Mouse (Mus musculus) telencephalon, adult 2 months (tissue): ENCODE data around the gene Ttc13.
A peak's percentile ranks its signal among the peaks of the same experiment; 100 is the strongest.

Experiments
- DNase-seq: peaks from one replicate; pipeline ENCODE4 v3.0.0-alpha.2; 2011; ENCODE audit warnings: low read depth, low spot score

The Ttc13 gene

GRCm38 (mm10) chr8:124721862-124722515, at the start of gene Ttc13, which contains the start of gene Arv1:
Gene Ttc13, minus strand, starts transcription at chr8:124721983.
Gene Arv1, plus strand, starts transcription at chr8:124722139.
- DNase-seq = peak; percentile 97

- DNase-seq = no peak
These were observed 41.3 kb upstream of the Ttc13 start for GRCm38 (mm10) chr8:124763061-124763460.

DNA sequence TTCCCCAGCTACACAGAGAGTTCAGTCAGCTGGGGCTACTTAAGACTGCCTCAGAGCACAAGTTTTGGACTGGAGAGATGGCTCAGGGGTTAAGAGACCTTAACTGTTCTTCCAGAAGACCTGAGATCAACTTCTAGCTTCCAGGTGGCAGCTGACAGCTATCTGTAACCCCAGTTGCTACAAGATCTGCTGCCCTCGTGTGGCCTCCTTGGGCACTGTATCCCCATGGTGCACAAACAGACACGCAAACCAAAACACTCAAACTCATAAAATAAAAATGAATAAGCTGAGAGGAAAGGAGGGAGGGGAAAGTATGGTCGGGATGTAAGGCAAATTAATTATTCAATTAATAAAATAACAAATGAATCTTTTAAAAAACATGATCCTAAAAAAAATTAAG, 36.8 kb upstream of the Ttc13 start:
- DNase-seq = no peak

DNA sequence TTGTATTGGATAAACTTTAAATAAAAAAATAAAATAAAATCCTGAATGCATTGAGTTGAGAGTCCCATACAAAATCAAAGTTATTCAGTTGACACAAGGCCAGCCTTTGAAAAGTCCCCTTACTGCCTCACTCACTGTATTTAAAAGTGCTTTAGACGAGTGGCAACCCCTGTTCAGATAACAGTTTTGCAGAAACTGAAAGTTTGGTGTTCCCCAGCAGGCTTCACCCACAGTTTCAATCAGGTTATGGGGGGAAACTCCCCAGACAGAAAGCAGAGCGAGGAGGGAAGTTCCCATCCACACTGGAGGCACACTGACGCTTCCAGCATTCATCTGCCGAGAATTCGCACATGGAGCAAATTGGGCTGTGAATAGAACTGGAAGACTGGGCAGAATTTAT, 34.8 kb upstream of the Ttc13 start:
- no peak for DNase-seq

DNA sequence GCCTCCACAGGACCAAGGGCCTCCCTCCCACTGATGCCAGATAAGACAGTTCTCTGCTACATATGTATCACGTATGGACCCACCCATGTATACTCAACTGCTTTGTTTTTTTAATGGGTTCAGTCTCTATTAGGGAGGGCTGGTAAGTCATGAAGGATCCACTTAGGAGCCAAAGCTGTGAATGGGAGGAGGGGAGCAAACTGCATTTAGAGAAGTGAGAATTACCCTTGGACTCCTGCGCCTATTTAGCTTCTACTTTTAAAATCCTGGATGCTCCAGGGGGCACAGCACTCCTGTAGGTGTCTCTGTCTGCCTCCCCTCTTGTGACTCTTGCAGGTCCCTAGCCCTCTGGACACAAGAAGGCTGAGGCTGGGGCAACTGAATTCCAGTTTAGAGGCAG, 34.4 kb upstream of the Ttc13 start:
- no peak for DNase-seq

DNA sequence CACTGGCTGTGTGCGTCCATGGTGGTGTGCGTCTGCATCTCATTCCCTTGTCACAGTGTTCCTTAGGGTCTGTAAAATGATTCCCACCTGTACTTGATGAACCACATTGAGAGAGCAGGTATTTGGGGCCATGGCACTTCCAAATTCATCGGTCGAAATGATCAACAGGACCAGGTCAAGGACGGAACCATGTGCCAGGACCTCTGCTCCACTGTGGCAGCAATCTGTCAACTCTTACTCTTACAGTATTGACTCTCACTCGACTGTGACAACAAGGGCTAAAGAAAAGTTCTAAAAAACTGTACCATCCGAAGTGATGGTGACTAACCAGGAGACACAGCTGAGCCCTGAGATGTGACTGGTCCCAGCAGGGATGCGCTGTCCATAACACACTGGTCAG, 33.7 kb upstream of the Ttc13 start:
- no peak for DNase-seq

DNA sequence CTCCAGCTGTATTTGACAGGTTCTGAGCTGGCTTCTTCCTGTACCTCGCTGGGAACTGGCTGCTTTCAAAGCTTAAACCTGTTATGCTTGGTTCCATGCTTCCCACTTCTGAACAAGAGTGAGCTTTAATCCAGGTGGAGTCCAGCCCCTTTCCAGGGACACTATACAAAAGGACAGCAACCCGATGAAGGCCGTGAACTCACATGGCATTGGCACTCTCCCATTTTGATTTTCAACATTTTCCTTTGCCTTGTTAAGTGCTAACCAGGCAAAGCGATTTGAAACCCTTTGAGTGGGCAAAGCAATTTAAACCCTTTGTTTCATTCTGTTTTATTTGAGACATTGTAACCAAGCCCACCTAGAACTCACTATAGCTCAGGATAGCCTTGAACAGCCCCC, 33.0 kb upstream of the Ttc13 start:
- no peak for DNase-seq

GRCm38 (mm10) chr8:124754101-124754791, 32.5 kb upstream of the Ttc13 start:
- peak; percentile 17 for DNase-seq

DNA sequence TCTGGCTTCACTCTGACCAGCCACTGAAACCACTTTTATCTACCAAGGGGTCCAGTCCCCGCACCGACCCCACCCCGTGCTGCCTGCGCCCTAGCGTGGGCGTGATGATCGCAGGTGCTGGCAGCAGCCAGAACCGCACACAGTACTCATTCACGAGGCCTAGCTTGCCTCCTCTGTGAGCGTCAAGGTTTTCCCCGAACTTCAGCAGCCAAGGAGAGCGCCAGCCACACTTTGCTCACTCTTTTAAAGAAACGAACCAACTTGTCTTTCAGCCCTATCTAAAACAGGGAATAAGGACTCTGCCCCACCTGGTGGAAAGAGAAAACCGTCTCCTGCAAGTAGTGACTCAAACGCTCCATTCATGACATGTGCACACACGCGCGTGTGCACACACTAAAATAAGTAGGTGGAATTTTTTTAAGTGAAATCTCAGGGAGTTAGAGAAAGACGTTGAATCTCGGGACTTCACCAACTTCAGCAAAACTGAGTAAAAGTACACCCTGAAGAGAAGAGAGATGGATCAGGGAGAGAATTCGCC, 30.6 kb upstream of the Ttc13 start:
- no peak for DNase-seq

- no peak for DNase-seq
These were observed 30.0 kb upstream of the Ttc13 start, which contains the start of gene Fam89a for GRCm38 (mm10) chr8:124751709-124752173. Gene Fam89a, minus strand, starts transcription at chr8:124751832.

DNA sequence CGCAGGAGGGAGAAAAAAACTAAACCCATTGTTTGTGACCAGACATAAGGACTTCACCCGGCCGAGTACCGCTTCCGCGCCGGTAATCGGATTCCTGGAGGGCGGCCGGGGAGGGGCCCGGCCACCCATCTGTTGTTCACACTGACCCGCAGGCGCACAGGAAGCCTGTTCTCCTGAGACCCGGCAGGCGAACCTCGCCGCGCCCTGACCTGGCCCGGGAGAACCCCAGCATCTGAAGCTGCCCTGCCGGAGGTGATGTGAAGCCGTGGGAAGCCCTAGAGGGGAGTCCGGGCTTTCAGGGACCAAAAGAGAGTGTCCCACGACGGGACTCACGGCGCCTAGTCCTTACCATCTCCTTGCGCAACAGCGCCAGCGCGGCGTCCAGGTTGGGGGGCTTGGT, 29.4 kb upstream of the Ttc13 start:
- no peak for DNase-seq

DNA sequence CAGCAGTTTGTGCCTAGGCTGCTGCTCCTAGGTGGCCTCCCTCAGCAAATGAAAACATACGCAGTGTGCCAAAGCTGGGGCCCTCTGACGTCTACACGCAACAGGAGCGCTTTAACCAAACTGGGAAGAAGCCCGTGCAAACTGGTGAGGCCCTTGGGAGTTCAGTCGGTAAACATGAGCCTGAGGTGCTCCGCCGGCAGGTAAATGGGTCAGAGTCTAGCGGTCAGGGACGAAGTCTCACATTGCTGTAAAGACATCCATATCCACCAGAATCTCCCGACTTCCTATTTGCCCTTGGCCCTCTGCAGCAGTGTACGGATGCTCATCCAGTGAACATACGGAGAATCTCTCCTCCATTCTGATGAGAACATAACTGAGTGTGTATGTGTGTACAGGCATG, 24.9 kb upstream of the Ttc13 start:
- no peak for DNase-seq

- peak; percentile 11 for DNase-seq
These were observed 17.5 kb upstream of the Ttc13 start for GRCm38 (mm10) chr8:124739268-124739667.

DNA sequence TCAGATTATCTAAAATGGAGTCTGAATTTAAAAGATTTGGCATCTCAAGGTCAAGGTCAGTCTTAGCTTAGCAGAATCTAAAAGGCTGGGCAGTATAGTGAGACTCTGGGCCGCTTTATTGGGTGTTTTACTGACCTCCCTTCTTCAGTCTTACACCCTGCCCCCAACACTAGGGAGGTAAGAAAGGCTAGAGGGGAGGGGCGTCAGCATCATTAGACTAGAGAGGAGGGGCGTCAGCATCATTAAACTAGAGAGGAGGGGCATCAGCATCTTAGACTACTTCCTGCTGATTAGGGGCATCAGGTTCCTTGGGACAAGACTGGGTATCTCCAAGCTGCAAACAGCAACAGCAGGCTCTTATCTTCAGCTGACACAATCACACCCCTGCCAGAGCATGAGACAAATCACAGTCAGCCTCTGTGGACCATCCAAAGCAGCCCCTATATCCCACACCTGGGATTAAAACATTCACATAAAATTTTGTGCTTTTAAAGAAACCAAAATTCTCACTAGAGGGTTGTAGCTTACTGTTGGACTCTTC, 13.7 kb upstream of the Ttc13 start:
- DNase-seq = no peak

DNA sequence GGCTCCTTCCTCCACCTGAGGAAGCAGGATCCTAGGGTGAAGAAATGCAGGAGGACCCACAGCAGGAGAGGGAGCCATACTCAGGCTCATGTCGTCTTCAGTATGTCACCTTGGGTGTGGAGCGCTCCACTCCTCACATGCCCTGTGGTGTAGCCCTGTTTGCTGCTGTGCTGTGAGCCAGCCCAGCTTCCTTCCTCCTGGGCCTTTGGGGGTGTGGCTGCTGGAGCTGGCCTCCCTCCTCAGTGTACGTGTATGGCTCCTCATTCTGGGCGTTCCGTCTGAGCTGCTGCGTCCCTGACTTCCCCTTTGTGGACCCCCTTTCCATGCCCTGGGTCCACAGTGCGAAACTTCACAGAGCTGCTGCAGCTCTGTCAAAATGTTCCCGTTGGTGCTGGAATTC, 11.0 kb upstream of the Ttc13 start:
- no peak for DNase-seq

DNA sequence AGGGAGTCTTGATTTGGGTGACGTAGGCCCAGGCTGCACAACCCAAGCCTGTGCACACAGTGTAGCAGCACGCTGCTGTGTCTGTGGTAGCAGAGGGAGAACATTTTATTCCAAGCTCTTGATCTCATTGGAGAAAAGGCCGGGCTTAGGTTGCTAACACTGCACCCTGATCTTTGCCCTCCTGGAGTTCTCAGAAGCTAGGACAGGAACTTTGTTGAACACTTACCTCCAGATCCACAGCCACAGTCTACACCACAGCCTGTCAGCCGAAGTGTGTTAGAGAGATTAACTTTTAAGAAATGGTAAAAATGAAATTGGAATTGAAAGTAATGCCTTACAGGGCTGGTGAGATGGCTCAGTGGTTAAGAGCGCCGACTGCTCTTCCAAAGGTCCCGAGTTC, 2.5 kb upstream of the Ttc13 start:
- no peak for DNase-seq

DNA sequence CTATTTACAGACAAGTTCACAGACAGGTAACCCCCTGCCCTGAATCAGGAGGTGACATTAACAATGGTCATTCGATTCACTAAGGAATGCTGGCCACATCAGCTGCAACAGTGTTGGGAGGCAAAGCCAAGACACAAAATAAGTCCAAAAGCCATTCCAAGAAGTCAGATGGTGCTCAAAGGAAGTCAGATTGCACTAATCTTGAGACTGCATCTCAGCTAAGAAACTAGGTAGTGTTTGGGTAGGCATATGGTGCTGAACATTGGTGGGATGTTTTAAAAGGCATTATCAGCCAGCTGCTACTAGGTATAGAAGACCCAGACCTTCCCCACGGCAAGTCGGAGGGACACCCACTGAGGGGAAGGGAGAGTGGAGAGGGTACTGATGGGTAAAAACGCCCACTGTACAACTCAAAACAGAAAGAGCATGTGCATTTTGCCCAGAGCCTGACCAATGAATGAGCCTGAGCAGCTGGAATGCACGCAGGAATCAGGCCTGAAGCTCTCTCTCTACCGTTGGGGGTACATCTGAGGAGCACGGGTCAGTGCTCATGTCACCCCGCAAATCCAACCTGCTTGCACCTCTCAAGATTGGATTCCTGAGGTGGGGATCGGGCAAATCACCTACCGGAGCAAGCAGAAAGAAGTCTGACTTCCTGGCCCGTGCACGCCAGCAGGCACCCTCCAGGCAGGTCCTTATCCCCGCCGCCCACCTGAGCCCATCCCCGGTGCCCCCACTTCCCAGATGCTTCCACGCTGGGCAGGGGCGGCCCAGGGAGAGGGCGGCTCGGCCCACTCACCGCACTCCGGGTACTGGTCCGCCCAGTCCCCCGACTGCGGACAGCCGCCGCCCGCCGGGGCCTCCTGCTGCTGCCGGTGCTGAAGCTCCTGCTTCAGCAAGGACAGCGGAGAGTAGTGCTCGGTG, 583 bp downstream of the Ttc13 start:
- no peak for DNase-seq

DNA sequence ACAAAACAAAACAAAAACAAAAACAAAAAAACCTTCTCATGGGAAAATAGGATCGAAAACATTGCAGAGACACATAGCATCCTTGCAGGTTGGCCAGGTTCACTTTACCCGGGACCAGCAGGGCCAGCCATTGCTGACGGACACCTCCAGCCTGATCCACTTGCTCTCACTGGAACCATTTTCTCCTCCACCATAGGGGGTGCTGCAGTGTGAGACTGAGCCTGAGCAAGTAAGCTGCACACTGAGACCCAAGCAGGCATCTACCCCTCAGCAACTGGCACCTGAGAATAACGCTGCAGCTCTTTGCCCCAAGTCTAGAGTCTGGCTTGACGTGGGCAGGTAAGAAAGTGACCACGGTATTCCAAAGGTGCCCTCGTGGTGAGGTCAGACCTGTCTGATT, 1.6 kb downstream of the Ttc13 start:
- DNase-seq = no peak

DNA sequence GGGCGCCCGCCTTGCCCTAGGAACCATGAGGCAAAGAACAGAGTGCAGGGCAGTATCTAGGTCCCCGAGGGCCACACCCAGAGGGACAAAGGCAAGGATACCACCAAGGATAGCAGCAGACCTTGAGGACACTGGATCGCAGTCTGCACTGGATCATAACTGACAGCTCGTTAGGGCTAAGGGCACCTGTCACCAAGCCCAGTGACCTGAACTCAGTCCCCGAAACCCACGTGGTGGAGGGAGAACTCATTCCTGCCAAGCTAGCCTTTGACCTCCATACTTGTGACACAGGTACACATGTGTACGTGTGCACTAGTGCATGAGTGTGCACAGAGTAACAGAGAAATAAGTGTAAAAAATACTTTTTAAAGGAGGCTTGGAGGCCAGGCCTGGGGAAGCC, 6.0 kb downstream of the Ttc13 start:
- DNase-seq = no peak

- no peak for DNase-seq
These were observed 8.6 kb downstream of the Ttc13 start for GRCm38 (mm10) chr8:124713207-124713606.

- no peak for DNase-seq
These were observed 16.0 kb downstream of the Ttc13 start for GRCm38 (mm10) chr8:124705823-124706222.

DNA sequence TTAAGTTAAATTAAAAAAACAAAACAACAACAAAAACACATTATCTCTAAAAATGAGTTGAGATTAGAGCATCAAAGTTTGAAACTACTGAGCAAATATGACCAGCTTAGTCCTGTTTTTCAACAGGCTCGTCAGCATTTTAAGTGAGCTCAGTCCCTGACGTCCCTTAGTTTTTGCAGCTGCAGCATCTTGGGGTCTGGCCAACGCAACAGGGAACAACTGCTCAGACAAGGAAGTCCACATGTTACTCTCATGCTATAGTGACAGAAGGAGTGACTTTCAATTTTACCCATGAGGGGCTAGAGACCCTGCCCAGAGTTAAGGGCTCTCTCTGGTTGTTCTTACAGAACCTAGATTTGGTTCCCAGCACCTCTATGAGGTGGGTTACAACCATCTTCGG, 17.4 kb downstream of the Ttc13 start:
- DNase-seq = no peak
